Mouse (Mus musculus): Measurements from ENCODE around the gene Iffo2. TPM values are rescaled to one million over a fixed set of nuclear protein-coding genes. Genes with fewer than 3 reads are reported as not detected.
"Not testable (repeated sequence)": the region's sequence is repeated elsewhere in the genome, so short reads cannot be mapped to it uniquely, and the experiment has no call there.

Gene Iffo2
- 15.5 TPM for polyA plus RNA-seq (2021)

- in situ Hi-C loops (cut with MboI; ENCODE audit: low pct_unique_long_range_greater_than_20kb); H3K27me3 ChIP-seq; DNase-seq (ENCODE audit: low read depth, low spot score); POLR2A ChIA-PET; ATAC-seq; CTCF ChIA-PET: not testable (repeated sequence)
Observed at GRCm38 (mm10) chr4:139530248-139530647, at the start of gene Iffo2. Gene Iffo2, plus strand, starts transcription at chr4:139530548.

- no peak for TF ChIP-seq CTCF (IDR thresholded peaks at IDR 0.05)
- CTCF ChIA-PET: interaction anchor here (1.1 to 1.5 kb wide), 3 partner anchors 10 to 95 kb away, joined by 3 to 5 read pairs (median 3); no protein-coding TSS in a partner anchor
- no peak for DNase-seq (ENCODE audit: low read depth, low spot score)
- ATAC-seq: no peak
- POLR2A ChIA-PET: no interaction called here
- H3K27me3 ChIP-seq: no peaks in the 10 kb centered on the region
- in situ Hi-C loops (cut with MboI; ENCODE audit: low pct_unique_long_range_greater_than_20kb): no loop called here
Observed at GRCm38 (mm10) chr4:139481400-139481799, 48.9 kb upstream of the Iffo2 start.

- DNase-seq (ENCODE audit: low read depth, low spot score) (no peak), ATAC-seq (no peak)
- H3K27me3 ChIP-seq: no peaks in the 10 kb centered on the region
- no peak for TF ChIP-seq CTCF (IDR thresholded peaks at IDR 0.05)
- CTCF ChIA-PET: interaction anchor here (0.9 to 2.2 kb wide), 2 partner anchors 90 to 128 kb away, joined by 3 to 7 read pairs; no protein-coding TSS in a partner anchor
- POLR2A ChIA-PET: no interaction called here
- in situ Hi-C loops (cut with MboI; ENCODE audit: low pct_unique_long_range_greater_than_20kb): no loop called here
Observed at GRCm38 (mm10) chr4:139483461-139484105, 46.8 kb upstream of the Iffo2 start.

GRCm38 (mm10) chr4:139484496-139484895 is 45.9 kb upstream of the Iffo2 start:
- ATAC-seq (no peak), DNase-seq (ENCODE audit: low read depth, low spot score) (no peak)
- ChIA-PET CTCF (interaction anchor here (2.2 kb wide), 1 partner anchor 127 kb away, joined by 7 read pairs; no protein-coding TSS in a partner anchor), POLR2A (no interaction called here)
- no peak for TF ChIP-seq CTCF (IDR thresholded peaks at IDR 0.05)
- in situ Hi-C loops (cut with MboI; ENCODE audit: low pct_unique_long_range_greater_than_20kb): no loop called here
- H3K27me3 ChIP-seq: no peaks in the 10 kb centered on the region

GRCm38 (mm10) chr4:139487085-139487484 is 43.3 kb upstream of the Iffo2 start:
- DNase-seq (ENCODE audit: low read depth, low spot score): no peak
- POLR2A ChIA-PET: no interaction called here
- no peak for ATAC-seq
- in situ Hi-C loops (cut with MboI; ENCODE audit: low pct_unique_long_range_greater_than_20kb): no loop called here
- CTCF ChIA-PET: no interaction called here
- no peak for TF ChIP-seq CTCF (IDR thresholded peaks at IDR 0.05)
- H3K27me3 ChIP-seq: no peaks in the 10 kb centered on the region

- ATAC-seq: no peak
Observed at GRCm38 (mm10) chr4:139488325-139488724, 42.0 kb upstream of the Iffo2 start.

GRCm38 (mm10) chr4:139489946-139490345 is 40.4 kb upstream of the Iffo2 start:
- in situ Hi-C loops (cut with MboI; ENCODE audit: low pct_unique_long_range_greater_than_20kb): no loop called here
- ChIA-PET CTCF (interaction anchor here (1.1 kb wide), 1 partner anchor 12 kb away, joined by 4 read pairs; no protein-coding TSS in a partner anchor), POLR2A (no interaction called here)
- no peaks in the 10 kb centered on the region for H3K27me3 ChIP-seq
- no peak for TF ChIP-seq CTCF (IDR thresholded peaks at IDR 0.05)
- no peak for ATAC-seq
- no peak for DNase-seq (ENCODE audit: low read depth, low spot score)

More at GRCm38 (mm10) chr4:139488325-139488724, 42.0 kb upstream of the Iffo2 start:
- CTCF ChIA-PET: interaction anchor here (1.1 kb wide), 1 partner anchor 30 kb away, joined by 3 read pairs; no protein-coding TSS in a partner anchor
- DNase-seq (ENCODE audit: low read depth, low spot score): no peak
- no peaks in the 10 kb centered on the region for H3K27me3 ChIP-seq
- in situ Hi-C loops (cut with MboI; ENCODE audit: low pct_unique_long_range_greater_than_20kb): no loop called here
- POLR2A ChIA-PET: no interaction called here
- TF ChIP-seq CTCF (IDR thresholded peaks at IDR 0.05): no peak

GRCm38 (mm10) chr4:139490413-139491055 is 39.8 kb upstream of the Iffo2 start:
- in situ Hi-C loops (cut with MboI; ENCODE audit: low pct_unique_long_range_greater_than_20kb): no loop called here
- ChIA-PET POLR2A (no interaction called here), CTCF (interaction anchor here (1.1 kb wide), 1 partner anchor 12 kb away, joined by 4 read pairs; no protein-coding TSS in a partner anchor)
- ATAC-seq (no peak), DNase-seq (ENCODE audit: low read depth, low spot score) (no peak)
- TF ChIP-seq CTCF (IDR thresholded peaks at IDR 0.05): no peak
- H3K27me3 ChIP-seq: no peaks in the 10 kb centered on the region

GRCm38 (mm10) chr4:139491541-139492170 is 38.7 kb upstream of the Iffo2 start:
- ATAC-seq: no peak
- no peak for TF ChIP-seq CTCF (IDR thresholded peaks at IDR 0.05)
- in situ Hi-C loops (cut with MboI; ENCODE audit: low pct_unique_long_range_greater_than_20kb): no loop called here
- CTCF ChIA-PET: no interaction called here
- DNase-seq (ENCODE audit: low read depth, low spot score): no peak
- H3K27me3 ChIP-seq: no peaks in the 10 kb centered on the region
- POLR2A ChIA-PET: no interaction called here

- ChIA-PET CTCF (no interaction called here), POLR2A (no interaction called here)
- in situ Hi-C loops (cut with MboI; ENCODE audit: low pct_unique_long_range_greater_than_20kb): no loop called here
- no peak for DNase-seq (ENCODE audit: low read depth, low spot score)
- TF ChIP-seq CTCF (IDR thresholded peaks at IDR 0.05): no peak
- H3K27me3 ChIP-seq: no peaks in the 10 kb centered on the region
- no peak for ATAC-seq
Observed at GRCm38 (mm10) chr4:139492258-139492833, 38.0 kb upstream of the Iffo2 start.

Data from Patski (cell line).